Mouse (Mus musculus) thymus, postnatal 36 days (tissue): ENCODE measurements around the gene Ddrgk1.

Source experiments
- DNase-seq, 2 experiments: peaks; one replicate each; pipeline ENCODE4 v3.0.0; 2022; ENCODE audit warnings: mixed read lengths in 2 of 2

Gene Ddrgk1

GRCm38 (mm10) chr2:130664102-130664701 is at the start of gene Ddrgk1:
Ddrgk1 (minus strand) TSS chr2:130664659.
- DNase-seq = peak; percentile 88

- DNase-seq = no peak
These were observed 42.6 kb upstream of the Ddrgk1 start for GRCm38 (mm10) chr2:130707057-130707456.

GRCm38 (mm10) chr2:130706602-130707001 is 42.1 kb upstream of the Ddrgk1 start:
- DNase-seq = no peak

GRCm38 (mm10) chr2:130705178-130705577 is 40.7 kb upstream of the Ddrgk1 start:
- DNase-seq = no peak

GRCm38 (mm10) chr2:130704040-130705001 is 39.9 kb upstream of the Ddrgk1 start:
- no peak for DNase-seq

GRCm38 (mm10) chr2:130697821-130698266 is 33.4 kb upstream of the Ddrgk1 start:
- DNase-seq = no peak

- peak; percentile 81 to 84 for DNase-seq
These were observed 32.8 kb upstream of the Ddrgk1 start, which contains the start of gene Slc4a11 for GRCm38 (mm10) chr2:130697153-130697810. Slc4a11 (minus strand) TSS chr2:130697519.

GRCm38 (mm10) chr2:130696700-130697152 is 32.3 kb upstream of the Ddrgk1 start:
- peak; percentile 11 to 32 for DNase-seq

GRCm38 (mm10) chr2:130693563-130693962 is 29.1 kb upstream of the Ddrgk1 start:
- no peak for DNase-seq

- DNase-seq = no peak
These were observed 24.6 kb upstream of the Ddrgk1 start for GRCm38 (mm10) chr2:130689011-130689410.

GRCm38 (mm10) chr2:130685426-130685825 is 21.0 kb upstream of the Ddrgk1 start:
- DNase-seq = no peak

- no peak for DNase-seq
These were observed 17.1 kb upstream of the Ddrgk1 start for GRCm38 (mm10) chr2:130681531-130681930.

- DNase-seq = no peak
These were observed 15.4 kb upstream of the Ddrgk1 start for GRCm38 (mm10) chr2:130679899-130680298.

- DNase-seq = no peak
These were observed 14.7 kb upstream of the Ddrgk1 start for GRCm38 (mm10) chr2:130679154-130679553.

- no peak for DNase-seq
These were observed 12.8 kb upstream of the Ddrgk1 start for GRCm38 (mm10) chr2:130677211-130677610.

- DNase-seq = peak; percentile 84 to 88
These were observed 3.1 kb upstream of the Ddrgk1 start, which contains the start of gene Itpa for GRCm38 (mm10) chr2:130667559-130667958. Itpa (plus strand) TSS chr2:130667610.

- DNase-seq = no peak
These were observed 1.1 kb downstream of the Ddrgk1 start for GRCm38 (mm10) chr2:130663342-130663741.

GRCm38 (mm10) chr2:130658530-130658929 is 5.9 kb downstream of the Ddrgk1 start:
- no peak for DNase-seq

GRCm38 (mm10) chr2:130657541-130657940 is 6.9 kb downstream of the Ddrgk1 start:
- DNase-seq = no peak

- DNase-seq = no peak
These were observed 7.9 kb downstream of the Ddrgk1 start for GRCm38 (mm10) chr2:130656536-130656935.

- DNase-seq = no peak
These were observed 8.7 kb downstream of the Ddrgk1 start for GRCm38 (mm10) chr2:130655660-130656339.

- no peak for DNase-seq
These were observed 10.7 kb downstream of the Ddrgk1 start for GRCm38 (mm10) chr2:130653760-130654159.
